Mouse (Mus musculus) liver, embryonic 16.5 days (tissue): ENCODE results near the gene Ms4a10. TPM values are rescaled to one million over a fixed set of nuclear protein-coding genes. Genes with fewer than 3 reads are reported as not detected.

Experiments used
- ATAC-seq: fragments of 200-750 bp; cut with Nextera tagmentation; 2 replicates; pipeline ENCODE4 v1.8.0; 2017; ENCODE audit warnings: low read depth, mild to moderate bottlenecking, moderate number of reproducible peaks, moderate library complexity
- H3K27ac ChIP-seq: fragments of 300-500 bp; sonication (generic); 2 replicates; pipeline ENCODE4 v1.5.1; 2014; ENCODE audit warnings: mild to moderate bottlenecking, low read length
- H3K27me3 ChIP-seq: fragments of 300-500 bp; sonication (generic); 2 replicates; pipeline ENCODE4 v1.6.1; 2014; ENCODE audit warnings: low read depth, low read length, mixed read lengths; ENCODE audit not compliant: control insufficient read depth, insufficient read depth
- H3K36me3 ChIP-seq: fragments of 300-500 bp; sonication (generic); 2 replicates; pipeline ENCODE4 v1.6.1; 2014; ENCODE audit warnings: mild to moderate bottlenecking; ENCODE audit not compliant: control insufficient read depth, insufficient read depth
- H3K4me1 ChIP-seq: fragments of 300-500 bp; sonication (generic); 2 replicates; pipeline ENCODE4 v1.6.1; 2014; ENCODE audit warnings: low read depth, low read length, mixed read lengths; ENCODE audit not compliant: control insufficient read depth
- H3K4me2 ChIP-seq: fragments of 300-500 bp; sonication (generic); 2 replicates; pipeline ENCODE4 v1.6.1; 2014; ENCODE audit warnings: low read depth, low read length, mixed read lengths
- H3K4me3 ChIP-seq: fragments of 300-500 bp; sonication (generic); 2 replicates; pipeline ENCODE4 v1.5.1; 2014; ENCODE audit warnings: low read depth, mild to moderate bottlenecking, low read length
- H3K9ac ChIP-seq: fragments of 300-500 bp; sonication (generic); 2 replicates; pipeline ENCODE4 v1.6.1; 2014; ENCODE audit warnings: low read depth, low read length
- H3K9me3 ChIP-seq: fragments of 300-500 bp; sonication (generic); replicated peaks from 2 replicates; pipeline ENCODE4 v1.6.1; 2016; ENCODE audit warnings: low read length; ENCODE audit not compliant: control insufficient read depth
- WGBS: fragments of 180-500 bp; shearing (Covaris S2); extraction: QIAGEN DNeasy Blood & Tissue Kit; methylation state at CpG from one replicate; pipeline ENCODE4 v1.1.7; 2014; ENCODE audit not compliant: insufficient replicate concordance; 5-methylcytosine and 5-hydroxymethylcytosine counted together
- polyA plus RNA-seq: library from polyadenylated mRNA; unstranded; fragments of >200 nt; fragmentation: Nextera tagmentation; extraction: Ambion mirVana; gene quantifications from 2 replicates; pipeline ENCODE4 v1.2.1, GENCODE M21; 2015

Ms4a10 gene
- polyA plus RNA-seq, 1 experiment from 2014 or later, result 0.31 TPM

- no peak within 1 kb of the TSS for H3K4me3 ChIP-seq
- no peaks in the 10 kb centered on the region; the same call in 1 of the 2 replicates for H3K36me3 ChIP-seq
- H3K27ac ChIP-seq, result no peak within 1 kb of the TSS
- peaks cover 21% of the 10 kb centered on the region for H3K4me1 ChIP-seq
- no peaks in the 10 kb centered on the region for H3K27me3 ChIP-seq
- peak; percentile 50 for ATAC-seq
- WGBS, result 23% methylated on average over 5 of the region's 5 CpGs
- H3K9me3 ChIP-seq, result no peaks in the 10 kb centered on the region; the same call in 1 of the 2 replicates
- no peak within 1 kb of the TSS for H3K9ac ChIP-seq
- H3K4me2 ChIP-seq, result no peak within 1 kb of the TSS
Measured at GRCm38 (mm10) chr19:10937110-10937563, 37.3 kb downstream of the Ms4a10 start, which contains the start of gene Ptgdr2. Gene Ptgdr2, plus strand, starts transcription at chr19:10937160.

- WGBS, result 67% methylated on average over 5 of the region's 5 CpGs
- Histone ChIP-seq H3K4me2 (no peak overlapping the region), H3K27ac (no peak overlapping the region), H3K9ac (no peak overlapping the region), H3K36me3 (no peaks in the 10 kb centered on the region), H3K4me3 (no peak overlapping the region), H3K9me3 (no peaks in the 10 kb centered on the region; the same call in 1 of the 2 replicates), H3K27me3 (no peaks in the 10 kb centered on the region), H3K4me1 (peaks cover 21% of the 10 kb centered on the region)
- ATAC-seq, result no peak
Measured at GRCm38 (mm10) chr19:10936077-10936476, 38.4 kb downstream of the Ms4a10 start.

- Histone ChIP-seq H3K4me1 (peaks cover 13% of the 10 kb centered on the region), H3K27me3 (no peaks in the 10 kb centered on the region), H3K27ac (no peak overlapping the region), H3K36me3 (no peaks in the 10 kb centered on the region), H3K4me2 (no peak overlapping the region), H3K9ac (no peak overlapping the region), H3K9me3 (no peaks in the 10 kb centered on the region; the same call in 1 of the 2 replicates), H3K4me3 (no peak overlapping the region)
- 36% methylated on average over 5 of the region's 5 CpGs for WGBS
- ATAC-seq, result no peak
Measured at GRCm38 (mm10) chr19:10935029-10935428, 39.4 kb downstream of the Ms4a10 start.

GRCm38 (mm10) chr19:10930641-10931040 is 43.8 kb downstream of the Ms4a10 start:
- no peak overlapping the region for H3K27ac ChIP-seq
- H3K4me1 ChIP-seq, result no peaks in the 10 kb centered on the region
- H3K9ac ChIP-seq, result no peak overlapping the region
- ATAC-seq, result no peak
- no peak overlapping the region for H3K4me3 ChIP-seq
- H3K9me3 ChIP-seq, result no peaks in the 10 kb centered on the region
- no peaks in the 10 kb centered on the region for H3K36me3 ChIP-seq
- WGBS, result 33% methylated on average over 2 of the region's 2 CpGs
- no peak overlapping the region for H3K4me2 ChIP-seq
- no peaks in the 10 kb centered on the region; the same call in 1 of the 2 replicates for H3K27me3 ChIP-seq

- H3K4me1 ChIP-seq, result no peaks in the 10 kb centered on the region
- WGBS, result 35% methylated on average over 4 of the region's 4 CpGs
- no peak for ATAC-seq
Measured at GRCm38 (mm10) chr19:10926666-10927065, 47.8 kb downstream of the Ms4a10 start.

GRCm38 (mm10) chr19:10926123-10926621 is 48.3 kb downstream of the Ms4a10 start:
- 55% methylated on average over 6 of the region's 6 CpGs for WGBS
- Histone ChIP-seq H3K27me3 (no peaks in the 10 kb centered on the region; the same call in 1 of the 2 replicates), H3K9me3 (no peaks in the 10 kb centered on the region), H3K4me3 (no peak overlapping the region), H3K4me1 (no peaks in the 10 kb centered on the region), H3K27ac (no peak overlapping the region), H3K9ac (no peak overlapping the region), H3K4me2 (no peak overlapping the region), H3K36me3 (no peaks in the 10 kb centered on the region)
- no peak for ATAC-seq

More at GRCm38 (mm10) chr19:10926666-10927065, 47.8 kb downstream of the Ms4a10 start:
- Histone ChIP-seq H3K9ac (no peak overlapping the region), H3K27ac (no peak overlapping the region), H3K4me2 (no peak overlapping the region), H3K36me3 (no peaks in the 10 kb centered on the region), H3K4me3 (no peak overlapping the region), H3K27me3 (no peaks in the 10 kb centered on the region; the same call in 1 of the 2 replicates), H3K9me3 (no peaks in the 10 kb centered on the region)

GRCm38 (mm10) chr19:10924220-10924619 is 50.2 kb downstream of the Ms4a10 start:
- WGBS, result 37% methylated on average over 4 of the region's 4 CpGs
- Histone ChIP-seq H3K9me3 (no peaks in the 10 kb centered on the region), H3K36me3 (no peaks in the 10 kb centered on the region), H3K4me3 (no peak overlapping the region), H3K27ac (no peak overlapping the region), H3K9ac (no peak overlapping the region), H3K27me3 (no peaks in the 10 kb centered on the region; the same call in 1 of the 2 replicates), H3K4me1 (no peaks in the 10 kb centered on the region), H3K4me2 (no peak overlapping the region)
- no peak for ATAC-seq

- Histone ChIP-seq H3K27ac (no peak overlapping the region), H3K9me3 (no peaks in the 10 kb centered on the region), H3K4me3 (no peak overlapping the region), H3K4me1 (no peaks in the 10 kb centered on the region), H3K9ac (no peak overlapping the region), H3K36me3 (no peaks in the 10 kb centered on the region), H3K4me2 (no peak overlapping the region), H3K27me3 (no peaks in the 10 kb centered on the region)
- no peak for ATAC-seq
- 50% methylated on average over 3 of the region's 3 CpGs for WGBS
Measured at GRCm38 (mm10) chr19:10921058-10921457, 53.4 kb downstream of the Ms4a10 start.

GRCm38 (mm10) chr19:10920532-10920931 is 53.9 kb downstream of the Ms4a10 start, which contains the start of gene Zp1:
Gene Zp1, minus strand, starts transcription at chr19:10920632.
- no peak within 1 kb of the TSS for H3K4me3 ChIP-seq
- no peak within 1 kb of the TSS for H3K4me2 ChIP-seq
- no peaks in the 10 kb centered on the region for H3K9me3 ChIP-seq
- H3K36me3 ChIP-seq, result no peaks in the 10 kb centered on the region
- H3K27me3 ChIP-seq, result no peaks in the 10 kb centered on the region
- ATAC-seq, result no peak
- no peak within 1 kb of the TSS for H3K27ac ChIP-seq
- WGBS, result 57% methylated on average over 2 of the region's 2 CpGs
- H3K4me1 ChIP-seq, result no peaks in the 10 kb centered on the region
- H3K9ac ChIP-seq, result no peak within 1 kb of the TSS
